Mouse (Mus musculus): Measurements from ENCODE around the gene Myoc. TPM values are rescaled to one million over a fixed set of nuclear protein-coding genes. Genes with fewer than 3 reads are reported as not detected.

Gene Myoc
- polyA plus RNA-seq, 1 experiment = not detected

GRCm38 (mm10) chr1:162693721-162694120 lies 54.8 kb downstream of the Myoc start:
- Histone ChIP-seq H3K4me3 (ENCODE audit: insufficient read depth, low read depth, low read length) (no peak overlapping the region), H3K27ac (ENCODE audit: insufficient read depth, low read depth, low read length) (no peak overlapping the region), H3K4me1 (ENCODE audit: control insufficient read depth, insufficient read depth, low read length) (no peaks in the 10 kb centered on the region)
- 71% methylated on average over 2 of the region's 2 CpGs for WGBS
- no peak for TF ChIP-seq CTCF (IDR thresholded peaks at IDR 0.05; ENCODE audit: insufficient read depth, low read depth, low read length)
- TF ChIP-seq POLR2A (IDR thresholded peaks at IDR 0.05; ENCODE audit: insufficient read depth, low read depth, low read length) = no peak

GRCm38 (mm10) chr1:162697866-162698265 lies 58.9 kb downstream of the Myoc start:
- no peaks in the 10 kb centered on the region for H3K4me1 ChIP-seq (ENCODE audit: control insufficient read depth, insufficient read depth, low read length)
- TF ChIP-seq CTCF (IDR thresholded peaks at IDR 0.05; ENCODE audit: insufficient read depth, low read depth, low read length) = no peak
- TF ChIP-seq POLR2A (IDR thresholded peaks at IDR 0.05; ENCODE audit: insufficient read depth, low read depth, low read length) = no peak
- no peak overlapping the region for H3K4me3 ChIP-seq (ENCODE audit: insufficient read depth, low read depth, low read length)
- no peak overlapping the region for H3K27ac ChIP-seq (ENCODE audit: insufficient read depth, low read depth, low read length)
- 85% methylated on average over 6 of the region's 6 CpGs for whole genome bisulfite sequencing

Other genes with a start within 250 kb of the Myoc start
- gene Dnm3, start 161.1 kb upstream of the Myoc start, polyA plus RNA-seq (2012; ENCODE audit: insufficient read depth, insufficient read length, low replicate concordance, missing spikeins) = not detected in 2 replicates
- gene Mettl13, start 90.6 kb upstream of the Myoc start, polyA plus RNA-seq (2012; ENCODE audit: insufficient read depth, insufficient read length, low replicate concordance, missing spikeins) = not detected in 2 replicates
- gene Vamp4, start 68.6 kb upstream of the Myoc start, polyA plus RNA-seq (2012; ENCODE audit: insufficient read depth, insufficient read length, low replicate concordance, missing spikeins) = not detected in 2 replicates
- not detected in 2 replicates for gene Myocos, start 19.1 kb downstream of the Myoc start, polyA plus RNA-seq (2012; ENCODE audit: insufficient read depth, insufficient read length, low replicate concordance, missing spikeins)
- 168 and 641 TPM in 2 replicates for gene Prrc2c, start 101.4 kb downstream of the Myoc start, polyA plus RNA-seq (2012; ENCODE audit: insufficient read depth, insufficient read length, low replicate concordance, missing spikeins)
- not detected in 2 replicates for gene Fmo4, start 174.8 kb downstream of the Myoc start, polyA plus RNA-seq (2012; ENCODE audit: insufficient read depth, insufficient read length, low replicate concordance, missing spikeins)
- not detected in 2 replicates for gene Fmo1, start 227.5 kb downstream of the Myoc start, polyA plus RNA-seq (2012; ENCODE audit: insufficient read depth, insufficient read length, low replicate concordance, missing spikeins)

All from olfactory bulb, adult 2 months (tissue).